Mouse (Mus musculus) stomach, embryonic 14.5 days (tissue): ENCODE results near the gene Fam83e. TPM values are rescaled to one million over a fixed set of nuclear protein-coding genes. Genes with fewer than 3 reads are reported as not detected.

ENCODE experiments used
- ATAC-seq: fragments of 200-750 bp; cut with Nextera tagmentation; 2 replicates; pipeline ENCODE4 v1.8.0; 2017; ENCODE audit warnings: low read depth, moderate TSS enrichment; ENCODE audit not compliant: insufficient number of reproducible peaks, insufficient read depth, low FRiP score
- H3K27ac ChIP-seq: fragments of 300-500 bp; sonication (generic); 2 replicates; pipeline ENCODE4 v1.5.1; 2014; ENCODE audit warnings: mild to moderate bottlenecking, low read length, moderate library complexity, mixed read lengths
- H3K27me3 ChIP-seq: fragments of 300-500 bp; sonication (generic); 2 replicates; pipeline ENCODE4 v1.6.1; 2014; ENCODE audit warnings: low read length, control low read depth, mixed read lengths; ENCODE audit not compliant: control insufficient read depth, insufficient read depth
- H3K36me3 ChIP-seq: fragments of 300-500 bp; sonication (generic); 2 replicates; pipeline ENCODE4 v1.6.1; 2014; ENCODE audit warnings: mild to moderate bottlenecking, control low read depth, low read length, moderate library complexity, mixed read lengths; ENCODE audit not compliant: control insufficient read depth, insufficient read depth
- H3K4me1 ChIP-seq: fragments of 300-500 bp; sonication (generic); 2 replicates; pipeline ENCODE4 v1.6.1; 2014; ENCODE audit warnings: low read length, control low read depth, mixed read lengths; ENCODE audit not compliant: control insufficient read depth, insufficient read depth
- H3K4me2 ChIP-seq: fragments of 300-500 bp; sonication (generic); replicated peaks from 2 replicates; pipeline ENCODE4 v1.6.1; 2014; ENCODE audit warnings: low read depth, low read length, control low read depth
- H3K4me3 ChIP-seq: fragments of 300-500 bp; sonication (generic); 2 replicates; pipeline ENCODE4 v1.5.1; 2014; ENCODE audit warnings: low read depth, low read length, control low read depth
- H3K9ac ChIP-seq: fragments of 300-500 bp; sonication (generic); replicated peaks from 2 replicates; pipeline ENCODE4 v1.6.1; 2014; ENCODE audit warnings: low read depth, mild to moderate bottlenecking, control low read depth, low read length, moderate library complexity, mixed read lengths
- H3K9me3 ChIP-seq: fragments of 300-500 bp; sonication (generic); 2 replicates; pipeline ENCODE4 v1.6.1; 2016; ENCODE audit warnings: low read depth, low read length, control low read depth; ENCODE audit not compliant: control insufficient read depth
- WGBS: fragments of 180-500 bp; shearing (Covaris S2); extraction: QIAGEN DNeasy Blood & Tissue Kit; methylation state at CpG from one replicate; pipeline ENCODE4 v1.1.7; 2014; 5-methylcytosine and 5-hydroxymethylcytosine counted together
- polyA plus RNA-seq: library from polyadenylated mRNA; unstranded; fragments of >200 nt; fragmentation: Nextera tagmentation; extraction: Ambion mirVana; gene quantifications from 2 replicates; pipeline ENCODE4 v1.2.1, GENCODE M21; 2014

The Fam83e gene
- polyA plus RNA-seq, 1 experiment from 2014 or later: 3.1 TPM

- H3K36me3 ChIP-seq: peaks cover 31% of the 10 kb centered on the region
- no peak for ATAC-seq
- no peak overlapping the region for H3K4me3 ChIP-seq
- H3K4me1 ChIP-seq: peaks cover 11% of the 10 kb centered on the region
- H3K9ac ChIP-seq: no peak overlapping the region
- 91% methylated on average over 10 of the region's 10 CpGs for WGBS
- no peaks in the 10 kb centered on the region for H3K27me3 ChIP-seq
- H3K9me3 ChIP-seq: no peaks in the 10 kb centered on the region
- H3K27ac ChIP-seq: peak overlapping the region; percentile 56; the same call in 1 of the 2 replicates
- no peak overlapping the region for H3K4me2 ChIP-seq
Measured at GRCm38 (mm10) chr7:45726419-45726818, 5.4 kb downstream of the Fam83e start.

- ATAC-seq: peak; percentile 59
Measured at GRCm38 (mm10) chr7:45727625-45728024, 6.6 kb downstream of the Fam83e start.

GRCm38 (mm10) chr7:45730727-45731431, 9.9 kb downstream of the Fam83e start:
- peaks cover 7% of the 10 kb centered on the region; the same call in 1 of the 2 replicates for H3K36me3 ChIP-seq
- peak; percentile 16; the same call in 1 of the 2 replicates for ATAC-seq
- no peak overlapping the region for H3K4me2 ChIP-seq
- H3K4me1 ChIP-seq: peaks cover 11% of the 10 kb centered on the region
- no peaks in the 10 kb centered on the region for H3K9me3 ChIP-seq
- peak overlapping the region; percentile 44; the same call in 1 of the 2 replicates for H3K27ac ChIP-seq
- H3K9ac ChIP-seq: no peak overlapping the region
- H3K4me3 ChIP-seq: no peak overlapping the region
- WGBS: 15% methylated on average over 16 of the region's 16 CpGs
- no peaks in the 10 kb centered on the region for H3K27me3 ChIP-seq

More at GRCm38 (mm10) chr7:45727625-45728024, 6.6 kb downstream of the Fam83e start:
- H3K9me3 ChIP-seq: no peaks in the 10 kb centered on the region
- H3K4me1 ChIP-seq: peaks cover 11% of the 10 kb centered on the region
- no peaks in the 10 kb centered on the region for H3K27me3 ChIP-seq
- H3K9ac ChIP-seq: no peak overlapping the region
- H3K27ac ChIP-seq: peak overlapping the region; percentile 56; the same call in 1 of the 2 replicates
- 75% methylated on average over 3 of the region's 3 CpGs for WGBS
- no peak overlapping the region for H3K4me3 ChIP-seq
- H3K4me2 ChIP-seq: no peak overlapping the region
- peaks cover 28% of the 10 kb centered on the region for H3K36me3 ChIP-seq

- Histone ChIP-seq H3K4me1 (peaks cover 11% of the 10 kb centered on the region), H3K36me3 (no peaks in the 10 kb centered on the region), H3K4me3 (no peak overlapping the region), H3K9ac (no peak overlapping the region), H3K27ac (no peak overlapping the region), H3K4me2 (no peak overlapping the region), H3K9me3 (no peaks in the 10 kb centered on the region), H3K27me3 (no peaks in the 10 kb centered on the region)
- 80% methylated on average over 5 of the region's 5 CpGs for WGBS
- no peak for ATAC-seq
Measured at GRCm38 (mm10) chr7:45733477-45733876, 12.5 kb downstream of the Fam83e start.

GRCm38 (mm10) chr7:45739162-45739763, 18.3 kb downstream of the Fam83e start:
- Histone ChIP-seq H3K36me3 (no peaks in the 10 kb centered on the region), H3K9me3 (no peaks in the 10 kb centered on the region), H3K27ac (no peak overlapping the region), H3K27me3 (no peaks in the 10 kb centered on the region), H3K4me2 (no peak overlapping the region), H3K4me3 (no peak overlapping the region), H3K9ac (no peak overlapping the region), H3K4me1 (no peaks in the 10 kb centered on the region)
- peak; percentile 82 for ATAC-seq
- 6% methylated on average over 9 of the region's 9 CpGs for WGBS

- no peak overlapping the region for H3K27ac ChIP-seq
- no peaks in the 10 kb centered on the region for H3K4me1 ChIP-seq
- H3K9ac ChIP-seq: no peak overlapping the region
- H3K4me2 ChIP-seq: no peak overlapping the region
- ATAC-seq: no peak
- H3K27me3 ChIP-seq: no peaks in the 10 kb centered on the region
- WGBS: 62% methylated on average over 10 of the region's 10 CpGs
- no peaks in the 10 kb centered on the region for H3K9me3 ChIP-seq
- H3K4me3 ChIP-seq: no peak overlapping the region
- H3K36me3 ChIP-seq: no peaks in the 10 kb centered on the region
Measured at GRCm38 (mm10) chr7:45739820-45740219, 18.8 kb downstream of the Fam83e start.

- H3K36me3 ChIP-seq: no peaks in the 10 kb centered on the region
- ATAC-seq: no peak
- H3K27ac ChIP-seq: no peak overlapping the region
- no peak overlapping the region for H3K4me2 ChIP-seq
- no peak overlapping the region for H3K4me3 ChIP-seq
- no peaks in the 10 kb centered on the region for H3K4me1 ChIP-seq
- no peaks in the 10 kb centered on the region for H3K9me3 ChIP-seq
- 76% methylated on average over 12 of the region's 12 CpGs for WGBS
- H3K9ac ChIP-seq: no peak overlapping the region
- no peaks in the 10 kb centered on the region for H3K27me3 ChIP-seq
Measured at GRCm38 (mm10) chr7:45741308-45741707, 20.3 kb downstream of the Fam83e start.

GRCm38 (mm10) chr7:45741777-45742176, 20.8 kb downstream of the Fam83e start:
- peak; percentile 62; the same call in 1 of the 2 replicates for ATAC-seq
- no peaks in the 10 kb centered on the region for H3K4me1 ChIP-seq
- H3K4me3 ChIP-seq: peak overlapping the region; percentile 14
- H3K27ac ChIP-seq: no peak overlapping the region
- H3K27me3 ChIP-seq: no peaks in the 10 kb centered on the region
- H3K36me3 ChIP-seq: no peaks in the 10 kb centered on the region
- WGBS: 32% methylated on average over 11 of the region's 11 CpGs
- H3K9me3 ChIP-seq: no peaks in the 10 kb centered on the region
- no peak overlapping the region for H3K9ac ChIP-seq
- H3K4me2 ChIP-seq: peak overlapping the region; percentile 41
